Mouse (Mus musculus): Measurements from ENCODE around the gene Fbxo7.

Fbxo7 gene

GRCm38 (mm10) chr10:86023149-86023548 is 1.4 kb downstream of the Fbxo7 start:
- TF ChIP-seq GATA4 (IDR thresholded peaks at IDR 0.05; ENCODE audit: insufficient replicate concordance, low read length), result no peak

- no peak for TF ChIP-seq GATA4 (IDR thresholded peaks at IDR 0.05; ENCODE audit: insufficient replicate concordance, low read length)
Observed at GRCm38 (mm10) chr10:86025906-86026305, 4.1 kb downstream of the Fbxo7 start.

DNA sequence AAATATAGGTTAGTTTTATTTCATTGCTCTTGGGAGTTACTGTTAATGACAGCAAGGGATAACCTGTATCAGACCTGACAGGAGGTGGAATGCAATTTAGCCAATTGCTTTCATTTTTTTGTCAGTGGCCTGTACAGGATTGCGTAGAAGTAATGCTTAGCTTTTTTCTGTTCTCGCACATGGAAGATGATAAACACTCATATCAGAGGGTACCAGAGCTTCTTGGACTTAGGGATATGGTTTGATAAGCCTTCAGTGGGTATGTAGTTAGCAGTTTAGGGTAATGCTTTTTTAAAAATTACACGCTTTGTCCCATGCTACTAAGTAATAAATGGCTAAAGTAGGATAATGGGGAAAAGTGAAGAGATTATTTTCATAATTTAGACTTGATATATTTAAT is 4.6 kb downstream of the Fbxo7 start:
- TF ChIP-seq GATA4 (IDR thresholded peaks at IDR 0.05; ENCODE audit: insufficient replicate concordance, low read length), result no peak

- no peak for TF ChIP-seq GATA4 (IDR thresholded peaks at IDR 0.05; ENCODE audit: insufficient replicate concordance, low read length)
Observed at GRCm38 (mm10) chr10:86030743-86031142, 9.0 kb downstream of the Fbxo7 start.

- TF ChIP-seq GATA4 (IDR thresholded peaks at IDR 0.05; ENCODE audit: insufficient replicate concordance, low read length), result no peak
Observed at GRCm38 (mm10) chr10:86032517-86032916, 10.7 kb downstream of the Fbxo7 start.

GRCm38 (mm10) chr10:86034007-86034728 is 12.4 kb downstream of the Fbxo7 start:
- TF ChIP-seq GATA4 (IDR thresholded peaks at IDR 0.05; ENCODE audit: insufficient replicate concordance, low read length), result no peak

DNA sequence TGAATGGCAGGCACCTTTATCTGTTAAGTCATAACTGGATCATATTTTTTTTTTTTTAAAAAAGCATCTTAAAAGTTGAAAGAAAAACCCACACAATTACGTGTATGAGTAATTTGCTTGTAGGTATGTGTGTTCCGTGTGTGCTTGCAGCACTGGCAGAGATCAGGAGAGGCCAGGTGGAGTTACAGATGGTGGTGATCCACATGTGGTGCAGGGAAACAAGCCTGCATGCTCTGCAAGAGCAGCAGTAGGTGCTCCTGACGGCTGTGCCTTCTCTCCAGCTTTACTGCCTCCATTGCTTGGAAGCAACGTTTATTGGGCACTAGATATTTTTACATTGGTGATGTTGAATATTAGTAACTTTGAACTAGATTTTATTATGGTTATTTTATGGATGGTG is 21.9 kb downstream of the Fbxo7 start:
- no peak for TF ChIP-seq GATA4 (IDR thresholded peaks at IDR 0.05; ENCODE audit: insufficient replicate concordance, low read length)

GRCm38 (mm10) chr10:86044066-86044465 is 22.3 kb downstream of the Fbxo7 start:
- TF ChIP-seq GATA4 (IDR thresholded peaks at IDR 0.05; ENCODE audit: insufficient replicate concordance, low read length), result no peak

- TF ChIP-seq GATA4 (IDR thresholded peaks at IDR 0.05; ENCODE audit: insufficient replicate concordance, low read length), result no peak
Observed at GRCm38 (mm10) chr10:86046371-86046770, 24.6 kb downstream of the Fbxo7 start.

- TF ChIP-seq GATA4 (IDR thresholded peaks at IDR 0.05; ENCODE audit: insufficient replicate concordance, low read length), result no peak
Observed at GRCm38 (mm10) chr10:86047786-86048185, 26.0 kb downstream of the Fbxo7 start.

GRCm38 (mm10) chr10:86050522-86050921 is 28.8 kb downstream of the Fbxo7 start:
- no peak for TF ChIP-seq GATA4 (IDR thresholded peaks at IDR 0.05; ENCODE audit: insufficient replicate concordance, low read length)

- no peak for TF ChIP-seq GATA4 (IDR thresholded peaks at IDR 0.05; ENCODE audit: insufficient replicate concordance, low read length)
Observed at GRCm38 (mm10) chr10:86052818-86053522, 31.2 kb downstream of the Fbxo7 start.

DNA sequence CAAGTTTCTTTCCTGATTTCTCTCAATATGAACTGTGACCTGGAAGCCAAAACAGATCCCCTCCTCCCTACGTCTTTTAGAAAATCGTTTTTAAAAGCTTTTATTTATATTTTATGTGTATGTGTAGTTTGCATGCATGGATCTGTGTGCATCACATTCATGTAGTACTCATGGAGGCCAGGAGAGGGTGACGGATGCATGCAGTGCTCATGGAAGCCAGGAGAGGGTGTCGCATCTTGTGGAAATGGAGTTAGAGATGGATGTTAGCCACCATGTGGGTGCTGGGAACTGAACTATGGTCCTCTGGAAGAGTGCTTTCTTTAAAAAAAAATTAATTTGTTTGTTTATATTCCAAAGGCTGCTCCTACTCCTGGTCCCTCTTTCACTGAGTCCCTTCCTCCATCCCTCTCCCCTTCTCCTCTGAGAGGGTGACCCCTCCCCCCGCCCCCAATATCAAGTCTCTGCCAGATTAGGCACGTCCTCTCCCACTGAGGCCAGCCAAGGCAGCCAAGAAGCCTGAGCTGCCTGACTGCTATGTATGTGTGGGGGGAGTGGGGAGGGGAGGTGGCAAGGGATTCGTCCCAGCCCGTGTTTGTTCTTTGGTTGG is 34.6 kb downstream of the Fbxo7 start:
- no peak for TF ChIP-seq GATA4 (IDR thresholded peaks at IDR 0.05; ENCODE audit: insufficient replicate concordance, low read length)

GRCm38 (mm10) chr10:86057286-86057685 is 35.5 kb downstream of the Fbxo7 start:
- TF ChIP-seq GATA4 (IDR thresholded peaks at IDR 0.05; ENCODE audit: insufficient replicate concordance, low read length), result no peak

- no peak for TF ChIP-seq GATA4 (IDR thresholded peaks at IDR 0.05; ENCODE audit: insufficient replicate concordance, low read length)
Observed at GRCm38 (mm10) chr10:86057712-86058111, 35.9 kb downstream of the Fbxo7 start.

DNA sequence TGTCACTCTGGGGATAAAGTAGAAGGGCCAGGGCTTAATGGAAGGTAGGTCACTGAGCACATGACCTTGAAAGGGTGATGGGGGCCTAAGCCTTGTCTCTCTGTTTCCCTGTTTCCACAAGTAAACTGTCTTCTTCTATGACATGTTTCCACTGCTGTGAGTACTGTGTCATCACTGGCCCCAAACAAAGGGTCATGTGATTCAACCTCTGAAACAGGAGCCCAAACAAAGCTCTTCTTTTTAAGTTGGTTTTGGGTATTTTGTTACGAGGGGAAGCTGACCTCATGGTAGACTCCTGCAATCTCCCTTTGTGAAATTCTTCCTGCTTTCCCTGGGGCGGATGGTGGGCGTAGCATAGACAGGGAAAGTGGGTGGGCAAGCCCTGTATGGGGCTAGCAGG is 38.5 kb downstream of the Fbxo7 start:
- no peak for TF ChIP-seq GATA4 (IDR thresholded peaks at IDR 0.05; ENCODE audit: insufficient replicate concordance, low read length)

Measured in liver, adult (tissue).